Mouse (Mus musculus): Measurements from ENCODE around the gene Plekhm2.

The Plekhm2 gene

GRCm38 (mm10) chr4:141660884-141661283, 3.8 kb downstream of the Plekhm2 start:
- no peak for DNase-seq (ENCODE audit: low spot score)

- DNase-seq (ENCODE audit: low spot score), result no peak
Observed at GRCm38 (mm10) chr4:141659739-141660138, 5.0 kb downstream of the Plekhm2 start.

GRCm38 (mm10) chr4:141658846-141659484, 5.7 kb downstream of the Plekhm2 start:
- DNase-seq (ENCODE audit: low spot score), result no peak

- DNase-seq (ENCODE audit: low spot score), result no peak
Observed at GRCm38 (mm10) chr4:141656932-141657331, 7.8 kb downstream of the Plekhm2 start.

- no peak for DNase-seq (ENCODE audit: low spot score)
Observed at GRCm38 (mm10) chr4:141655908-141656608, 8.6 kb downstream of the Plekhm2 start.

- no peak for DNase-seq (ENCODE audit: low spot score)
Observed at GRCm38 (mm10) chr4:141654509-141654908, 10.2 kb downstream of the Plekhm2 start.

GRCm38 (mm10) chr4:141653813-141654212, 10.9 kb downstream of the Plekhm2 start:
- DNase-seq (ENCODE audit: low spot score), result no peak

- no peak for DNase-seq (ENCODE audit: low spot score)
Observed at GRCm38 (mm10) chr4:141653044-141653443, 11.7 kb downstream of the Plekhm2 start.

- DNase-seq (ENCODE audit: low spot score), result no peak
Observed at GRCm38 (mm10) chr4:141651944-141652343, 12.8 kb downstream of the Plekhm2 start.

- no peak for DNase-seq (ENCODE audit: low spot score)
Observed at GRCm38 (mm10) chr4:141651286-141651685, 13.4 kb downstream of the Plekhm2 start.

- DNase-seq (ENCODE audit: low spot score), result peak; percentile 72
Observed at GRCm38 (mm10) chr4:141649244-141649643, 15.5 kb downstream of the Plekhm2 start.

- no peak for DNase-seq (ENCODE audit: low spot score)
Observed at GRCm38 (mm10) chr4:141648262-141648661, 16.4 kb downstream of the Plekhm2 start.

- DNase-seq (ENCODE audit: low spot score), result no peak
Observed at GRCm38 (mm10) chr4:141647187-141647586, 17.5 kb downstream of the Plekhm2 start.

GRCm38 (mm10) chr4:141645988-141646387, 18.7 kb downstream of the Plekhm2 start:
- DNase-seq (ENCODE audit: low spot score), result no peak

GRCm38 (mm10) chr4:141643118-141643855, 21.4 kb downstream of the Plekhm2 start:
- no peak for DNase-seq (ENCODE audit: low spot score)

GRCm38 (mm10) chr4:141641961-141642811, 22.5 kb downstream of the Plekhm2 start:
- DNase-seq (ENCODE audit: low spot score), result no peak

- DNase-seq (ENCODE audit: low spot score), result no peak
Observed at GRCm38 (mm10) chr4:141641353-141641771, 23.3 kb downstream of the Plekhm2 start.

GRCm38 (mm10) chr4:141639474-141639873, 25.2 kb downstream of the Plekhm2 start:
- DNase-seq (ENCODE audit: low spot score), result no peak

GRCm38 (mm10) chr4:141636693-141637092, 28.0 kb downstream of the Plekhm2 start:
- DNase-seq (ENCODE audit: low spot score), result no peak

GRCm38 (mm10) chr4:141635991-141636390, 28.7 kb downstream of the Plekhm2 start:
- DNase-seq (ENCODE audit: low spot score), result no peak

- DNase-seq (ENCODE audit: low spot score), result peak; percentile 68
Observed at GRCm38 (mm10) chr4:141632111-141632873, 32.4 kb downstream of the Plekhm2 start.

Data from testis, postnatal 10 days (tissue).